Mouse (Mus musculus): ENCODE data around the gene Lix1l. TPM values are rescaled to one million over a fixed set of nuclear protein-coding genes. Genes with fewer than 3 reads are reported as not detected.

The Lix1l gene
- polyA plus RNA-seq, 1 experiment = 30.2 TPM

- Histone ChIP-seq H3K36me3 (ENCODE audit: control insufficient read depth, insufficient read depth) (peaks cover 17% of the 10 kb centered on the region), H3K27me3 (ENCODE audit: control insufficient read depth, insufficient read depth, insufficient read length) (no peaks in the 10 kb centered on the region), H3ac (ENCODE audit: control insufficient read depth, insufficient read length) (no peak overlapping the region), H3K79me2 (ENCODE audit: control insufficient read depth, insufficient read depth) (peaks cover 76% of the 10 kb centered on the region), H3K4me2 (ENCODE audit: low read depth) (no peak overlapping the region), H3K4me3 (no peak overlapping the region)
- TF ChIP-seq TCF12 (IDR thresholded peaks at IDR 0.05; ENCODE audit: insufficient read depth, poor library complexity, severe bottlenecking) (no peak), POLR2AphosphoS2 (IDR thresholded peaks at IDR 0.05; ENCODE audit: insufficient read length, low read depth) (no peak), MYOD1 (IDR thresholded peaks at IDR 0.05; ENCODE audit: control insufficient read depth in 1 of 3, insufficient read length in 2 of 3, low read depth in 2 of 3) (no peak), SRF (IDR thresholded peaks at IDR 0.05; ENCODE audit: control insufficient read depth, insufficient read length, low read depth) (no peak), MYOG (IDR thresholded peaks at IDR 0.05; ENCODE audit: control insufficient read depth in 1 of 3, insufficient read depth in 1 of 3, insufficient read length in 2 of 3, low read depth in 2 of 3) (no peak), TCF3 (IDR thresholded peaks at IDR 0.05; ENCODE audit: insufficient read length, low read depth) (no peak), POLR2A (IDR thresholded peaks at IDR 0.05; ENCODE audit: insufficient read length, low read depth) (no peak), MAX (IDR thresholded peaks at IDR 0.05; ENCODE audit: low read depth) (no peak), E2F4 (IDR thresholded peaks at IDR 0.05; ENCODE audit: insufficient read depth) (no peak), CEBPB (IDR thresholded peaks at IDR 0.05; ENCODE audit: insufficient read depth, poor library complexity, severe bottlenecking) (no peak), USF1 (IDR thresholded peaks at IDR 0.05; ENCODE audit: low read depth) (no peak), REST (IDR thresholded peaks at IDR 0.05; ENCODE audit: insufficient read depth, insufficient read length) (no peak)
Measured at GRCm38 (mm10) chr3:96606618-96607017, 5.7 kb downstream of the Lix1l start.

- Histone ChIP-seq H3K36me3 (ENCODE audit: control insufficient read depth, insufficient read depth) (peaks cover 16% of the 10 kb centered on the region), H3K27me3 (ENCODE audit: control insufficient read depth, insufficient read depth, insufficient read length) (no peaks in the 10 kb centered on the region)
- TF ChIP-seq TCF12 (IDR thresholded peaks at IDR 0.05; ENCODE audit: insufficient read depth, poor library complexity, severe bottlenecking) (no peak), MYOD1 (IDR thresholded peaks at IDR 0.05; ENCODE audit: control insufficient read depth in 1 of 3, insufficient read length in 2 of 3, low read depth in 2 of 3) (no peak)
Measured at GRCm38 (mm10) chr3:96617941-96618340, 17.0 kb downstream of the Lix1l start.

DNA sequence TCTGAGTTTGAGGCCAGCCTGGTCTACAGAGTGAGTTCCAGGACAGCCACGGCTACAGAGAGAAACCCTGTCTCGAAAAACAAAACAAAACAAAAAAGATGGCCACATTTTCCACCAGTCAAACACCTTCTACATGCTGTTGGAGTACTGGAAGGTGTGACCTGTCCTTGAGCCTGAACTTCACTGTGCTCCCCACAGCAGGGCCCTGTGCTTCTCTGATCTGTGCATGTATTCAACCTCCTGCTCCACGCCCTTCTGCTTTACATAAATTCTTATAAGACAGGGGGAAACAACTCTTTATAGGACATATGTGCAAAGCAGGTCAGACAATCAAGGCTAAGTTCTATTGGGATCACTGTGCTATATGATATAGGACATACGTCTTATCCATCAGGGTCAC lies 22.3 kb downstream of the Lix1l start:
- Histone ChIP-seq H3K4me3 (no peak overlapping the region), H3K4me2 (ENCODE audit: low read depth) (no peak overlapping the region), H3K79me2 (ENCODE audit: control insufficient read depth, insufficient read depth) (no peaks in the 10 kb centered on the region), H3K36me3 (ENCODE audit: control insufficient read depth, insufficient read depth) (peaks cover 24% of the 10 kb centered on the region), H3ac (ENCODE audit: control insufficient read depth, insufficient read length) (no peak overlapping the region), H3K27me3 (ENCODE audit: control insufficient read depth, insufficient read depth, insufficient read length) (no peaks in the 10 kb centered on the region)
- TF ChIP-seq USF1 (IDR thresholded peaks at IDR 0.05; ENCODE audit: low read depth) (no peak), MYOG (IDR thresholded peaks at IDR 0.05; ENCODE audit: control insufficient read depth in 1 of 3, insufficient read depth in 1 of 3, insufficient read length in 2 of 3, low read depth in 2 of 3) (no peak), CEBPB (IDR thresholded peaks at IDR 0.05; ENCODE audit: insufficient read depth, poor library complexity, severe bottlenecking) (no peak), TCF12 (IDR thresholded peaks at IDR 0.05; ENCODE audit: insufficient read depth, poor library complexity, severe bottlenecking) (no peak), REST (IDR thresholded peaks at IDR 0.05; ENCODE audit: insufficient read depth, insufficient read length) (no peak), E2F4 (IDR thresholded peaks at IDR 0.05; ENCODE audit: insufficient read depth) (no peak), POLR2A (IDR thresholded peaks at IDR 0.05; ENCODE audit: insufficient read length, low read depth) (no peak), SRF (IDR thresholded peaks at IDR 0.05; ENCODE audit: control insufficient read depth, insufficient read length, low read depth) (no peak), POLR2AphosphoS2 (IDR thresholded peaks at IDR 0.05; ENCODE audit: insufficient read length, low read depth) (no peak), MYOD1 (IDR thresholded peaks at IDR 0.05; ENCODE audit: control insufficient read depth in 1 of 3, insufficient read length in 2 of 3, low read depth in 2 of 3) (no peak), TCF3 (IDR thresholded peaks at IDR 0.05; ENCODE audit: insufficient read length, low read depth) (no peak), MAX (IDR thresholded peaks at IDR 0.05; ENCODE audit: low read depth) (no peak)

More at GRCm38 (mm10) chr3:96617941-96618340, 17.0 kb downstream of the Lix1l start:
- Histone ChIP-seq H3K4me2 (ENCODE audit: low read depth) (no peak overlapping the region), H3K4me3 (no peak overlapping the region), H3ac (ENCODE audit: control insufficient read depth, insufficient read length) (no peak overlapping the region), H3K79me2 (ENCODE audit: control insufficient read depth, insufficient read depth) (no peaks in the 10 kb centered on the region)

- Histone ChIP-seq H3K79me2 (ENCODE audit: control insufficient read depth, insufficient read depth) (peaks cover 18% of the 10 kb centered on the region), H3K36me3 (ENCODE audit: control insufficient read depth, insufficient read depth) (peaks cover 10% of the 10 kb centered on the region), H3K4me3 (peak within 1 kb of the TSS; percentile 78), H3ac (ENCODE audit: control insufficient read depth, insufficient read length) (peak within 1 kb of the TSS; percentile 66), H3K4me2 (ENCODE audit: low read depth) (peak within 1 kb of the TSS; percentile 84), H3K27me3 (ENCODE audit: control insufficient read depth, insufficient read depth, insufficient read length) (no peaks in the 10 kb centered on the region)
- TF ChIP-seq MAX (IDR thresholded peaks at IDR 0.05; ENCODE audit: low read depth) (no peak), SRF (IDR thresholded peaks at IDR 0.05; ENCODE audit: control insufficient read depth, insufficient read length, low read depth) (peak; percentile 61), REST (IDR thresholded peaks at IDR 0.05; ENCODE audit: insufficient read depth, insufficient read length) (no peak), TCF3 (IDR thresholded peaks at IDR 0.05; ENCODE audit: insufficient read length, low read depth) (no peak), CEBPB (IDR thresholded peaks at IDR 0.05; ENCODE audit: insufficient read depth, poor library complexity, severe bottlenecking) (no peak), POLR2A (IDR thresholded peaks at IDR 0.05; ENCODE audit: insufficient read length, low read depth) (peak; percentile 66), TCF12 (IDR thresholded peaks at IDR 0.05; ENCODE audit: insufficient read depth, poor library complexity, severe bottlenecking) (no peak), USF1 (IDR thresholded peaks at IDR 0.05; ENCODE audit: low read depth) (no peak), POLR2AphosphoS2 (IDR thresholded peaks at IDR 0.05; ENCODE audit: insufficient read length, low read depth) (peak; percentile 79), E2F4 (IDR thresholded peaks at IDR 0.05; ENCODE audit: insufficient read depth) (peak; percentile 61), MYOD1 (IDR thresholded peaks at IDR 0.05; ENCODE audit: control insufficient read depth in 1 of 3, insufficient read length in 2 of 3, low read depth in 2 of 3) (no peak), MYOG (IDR thresholded peaks at IDR 0.05; ENCODE audit: control insufficient read depth in 1 of 3, insufficient read depth in 1 of 3, insufficient read length in 2 of 3, low read depth in 2 of 3) (no peak)
Measured at GRCm38 (mm10) chr3:96629729-96630600, 29.0 kb downstream of the Lix1l start, which contains the start of gene Rbm8a. Gene Rbm8a, plus strand, starts transcription at chr3:96629933.

All from myocyte (in vitro differentiated cells).